Mouse (Mus musculus) forebrain, embryonic 12.5 days (tissue): ENCODE data around the gene Cxadr. TPM values are rescaled to one million over a fixed set of nuclear protein-coding genes. Genes with fewer than 3 reads are reported as not detected.

Experiments
- ATAC-seq: fragments of 200-750 bp; cut with Nextera tagmentation; 2 replicates; pipeline ENCODE4 v1.8.0; 2017; ENCODE audit warnings: moderate TSS enrichment; ENCODE audit not compliant: low FRiP score
- H3K27ac ChIP-seq: fragments of 300-500 bp; sonication (generic); 2 replicates; pipeline ENCODE4 v1.5.1; 2016; ENCODE audit warnings: mild to moderate bottlenecking
- H3K27me3 ChIP-seq: fragments of 300-500 bp; sonication (generic); 2 replicates; pipeline ENCODE4 v1.6.1; 2016; ENCODE audit warnings: mild to moderate bottlenecking
- H3K36me3 ChIP-seq: fragments of 300-500 bp; sonication (generic); replicated peaks from 2 replicates; pipeline ENCODE4 v1.6.1; 2016; ENCODE audit warnings: mild to moderate bottlenecking
- H3K4me1 ChIP-seq: fragments of 300-500 bp; sonication (generic); 2 replicates; pipeline ENCODE4 v1.6.1; 2016
- H3K4me2 ChIP-seq: fragments of 300-500 bp; sonication (generic); 2 replicates; pipeline ENCODE4 v1.6.1; 2016; ENCODE audit warnings: mild to moderate bottlenecking, moderate library complexity
- H3K4me3 ChIP-seq: fragments of 300-500 bp; sonication (generic); replicated peaks from 2 replicates; pipeline ENCODE4 v1.5.1; 2016; ENCODE audit warnings: mild to moderate bottlenecking
- H3K9ac ChIP-seq: fragments of 300-500 bp; sonication (generic); 2 replicates; pipeline ENCODE4 v1.6.1; 2016; ENCODE audit warnings: mild to moderate bottlenecking
- H3K9me3 ChIP-seq: fragments of 300-500 bp; sonication (generic); 2 replicates; pipeline ENCODE4 v1.6.1; 2016
- WGBS: fragments of 180-500 bp; shearing (Covaris S2); methylation state at CpG from one replicate; pipeline ENCODE4 v1.1.7; 2016; 5-methylcytosine and 5-hydroxymethylcytosine counted together
- polyA plus RNA-seq: library from polyadenylated mRNA; unstranded; fragments of >200 nt; fragmentation: Nextera tagmentation; extraction: Ambion mirVana; gene quantifications from 2 replicates; pipeline ENCODE4 v1.2.1, GENCODE M21; 2016

Gene Cxadr
- polyA plus RNA-seq, 1 experiment from 2014 or later = 108 TPM

DNA sequence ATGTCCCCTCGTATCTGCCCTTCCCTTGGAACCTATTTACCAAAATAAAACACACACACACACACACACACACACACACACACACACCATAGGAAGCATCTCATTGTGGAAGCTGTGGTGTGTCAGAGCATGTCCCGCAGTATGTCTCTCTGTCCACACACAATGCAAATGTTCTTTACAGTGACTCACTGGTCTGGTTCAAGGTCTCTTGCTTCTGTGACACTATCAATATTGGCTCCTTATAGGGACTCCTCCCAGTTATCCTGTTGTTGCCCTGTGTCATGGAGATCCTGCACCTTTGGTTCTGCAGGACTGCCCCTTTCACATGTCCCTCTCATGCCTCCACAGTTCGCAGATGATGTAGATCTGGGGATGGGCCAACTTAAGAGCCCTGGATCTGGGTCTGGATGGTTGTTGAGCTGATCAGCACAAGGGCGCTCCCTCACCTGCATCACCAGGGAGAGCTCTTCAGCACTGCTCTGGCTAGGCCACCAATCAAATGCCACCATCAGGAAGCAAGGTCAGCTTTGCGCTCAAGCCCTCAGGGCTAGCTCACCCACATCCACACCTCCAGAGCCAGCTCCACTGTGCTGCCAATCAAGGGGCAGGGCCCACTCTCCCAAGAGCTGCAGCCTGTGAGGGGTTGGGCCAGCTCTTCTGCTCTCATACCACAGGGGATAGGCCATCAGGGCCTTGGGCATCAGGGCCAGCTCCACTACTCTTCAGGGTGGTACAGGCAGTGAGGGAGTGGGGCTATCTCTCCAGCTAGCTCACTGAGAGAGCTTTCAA lies 21.0 kb upstream of the Cxadr start:
- Histone ChIP-seq H3K36me3 (no peaks in the 10 kb centered on the region), H3K27me3 (no peaks in the 10 kb centered on the region), H3K9me3 (no peaks in the 10 kb centered on the region), H3K4me2 (no peak overlapping the region), H3K27ac (no peak overlapping the region), H3K4me3 (no peak overlapping the region), H3K4me1 (no peaks in the 10 kb centered on the region), H3K9ac (no peak overlapping the region)
- WGBS = 81% methylated on average over 5 of the region's 5 CpGs
- no peak for ATAC-seq

DNA sequence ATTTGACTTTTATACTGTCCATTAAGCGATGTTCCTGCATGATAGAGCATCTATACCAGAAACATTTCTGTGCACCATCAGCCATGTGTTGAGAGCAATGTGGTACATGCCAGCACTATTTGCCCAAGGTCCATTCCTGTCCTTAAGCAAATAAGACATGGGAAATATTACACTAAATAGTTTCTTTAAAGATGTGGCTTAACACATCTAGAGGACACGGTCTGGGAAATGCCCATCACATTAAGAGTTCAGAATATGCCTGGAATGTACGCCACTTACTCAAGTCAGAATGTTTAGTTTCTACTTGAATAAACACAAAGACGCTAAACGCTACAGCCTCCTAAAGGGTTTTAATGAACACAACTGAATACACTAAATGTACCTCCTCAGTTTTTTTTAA lies 18.1 kb upstream of the Cxadr start:
- Histone ChIP-seq H3K4me3 (no peak overlapping the region), H3K9me3 (no peaks in the 10 kb centered on the region), H3K9ac (no peak overlapping the region), H3K27ac (no peak overlapping the region), H3K4me1 (no peaks in the 10 kb centered on the region), H3K27me3 (no peaks in the 10 kb centered on the region), H3K36me3 (no peaks in the 10 kb centered on the region), H3K4me2 (no peak overlapping the region)
- 73% methylated on average over 5 of the region's 5 CpGs for WGBS
- ATAC-seq = no peak

DNA sequence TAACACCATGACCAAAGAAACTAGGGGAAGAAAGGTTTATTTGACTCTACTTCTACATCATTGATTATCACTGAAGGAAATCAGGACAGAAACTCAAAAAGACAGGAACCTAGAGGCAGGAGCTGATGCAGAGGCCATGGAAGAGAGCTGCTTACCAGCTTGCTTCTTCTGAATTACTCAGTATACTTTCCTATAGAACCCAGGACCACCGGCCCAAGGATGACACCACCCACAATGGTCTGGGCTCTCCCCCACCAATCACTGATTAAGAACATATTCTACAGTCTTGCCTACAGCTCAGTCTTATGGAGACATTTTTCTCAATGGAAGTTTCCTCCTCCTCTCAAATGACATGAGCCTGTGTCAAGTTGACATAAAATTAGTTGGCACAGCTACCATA lies 7.2 kb upstream of the Cxadr start:
- Histone ChIP-seq H3K9me3 (no peaks in the 10 kb centered on the region), H3K36me3 (no peaks in the 10 kb centered on the region), H3K9ac (no peak overlapping the region), H3K27ac (no peak overlapping the region), H3K4me2 (no peak overlapping the region), H3K4me1 (no peaks in the 10 kb centered on the region), H3K27me3 (no peaks in the 10 kb centered on the region), H3K4me3 (no peak overlapping the region)
- ATAC-seq = no peak
- WGBS = 81% methylated on average over 1 of the region's 1 CpGs

DNA sequence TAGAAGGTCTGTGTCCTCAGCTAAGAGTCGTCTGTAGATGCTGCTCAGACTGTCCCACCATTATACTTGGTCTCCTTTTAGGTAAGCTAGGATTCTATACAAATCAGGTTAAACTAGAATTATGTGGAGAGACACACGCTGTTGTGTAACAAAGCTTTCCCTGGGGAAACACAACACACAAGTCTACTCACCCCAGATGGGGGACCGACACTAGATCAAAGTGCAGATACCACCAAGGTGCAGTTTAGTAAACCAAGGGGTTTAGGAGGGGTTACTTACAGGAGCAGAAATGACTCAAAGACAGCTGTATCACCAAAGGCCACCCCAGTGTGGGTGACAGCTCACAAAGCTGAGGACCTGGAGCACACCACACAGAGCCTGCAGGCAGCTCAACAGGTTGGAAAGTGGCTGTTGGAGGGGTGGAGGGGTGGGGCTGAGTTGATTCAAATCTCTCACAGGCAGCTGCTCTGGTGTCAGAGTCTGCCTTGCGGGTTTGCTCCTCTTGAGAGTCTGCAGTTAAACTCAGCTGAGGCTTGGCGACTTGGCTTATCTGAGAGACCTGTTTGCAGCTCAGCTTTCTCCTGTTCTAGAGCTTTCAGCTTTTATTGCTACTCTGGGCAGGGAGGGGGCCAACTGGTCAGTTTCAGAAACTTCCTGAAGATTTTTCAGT lies 6.5 kb upstream of the Cxadr start:
- WGBS = 56% methylated on average over 5 of the region's 5 CpGs
- Histone ChIP-seq H3K4me3 (no peak overlapping the region), H3K9me3 (no peaks in the 10 kb centered on the region), H3K4me2 (no peak overlapping the region), H3K27me3 (no peaks in the 10 kb centered on the region), H3K36me3 (no peaks in the 10 kb centered on the region), H3K4me1 (no peaks in the 10 kb centered on the region), H3K9ac (no peak overlapping the region), H3K27ac (no peak overlapping the region)
- ATAC-seq = no peak

DNA sequence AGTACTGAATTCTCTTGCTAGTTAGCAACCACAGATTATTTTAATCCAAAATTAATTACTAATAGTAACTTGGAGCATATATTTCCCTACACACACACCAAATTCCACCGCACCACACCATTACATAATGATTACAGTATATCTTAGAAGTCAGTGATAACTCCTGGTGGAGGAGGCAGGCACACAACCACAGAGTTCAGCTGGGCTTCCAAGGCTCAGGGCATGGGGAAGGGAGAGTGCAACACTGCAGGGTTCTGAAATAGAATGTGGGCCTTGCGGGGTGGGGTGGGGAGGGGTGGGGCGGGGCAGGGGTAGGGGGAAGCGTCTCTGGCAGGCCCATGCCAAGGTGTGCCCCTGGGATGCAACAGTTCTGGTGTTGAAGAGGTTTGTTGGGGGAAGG lies 5.7 kb upstream of the Cxadr start:
- Histone ChIP-seq H3K27ac (no peak overlapping the region), H3K9me3 (no peaks in the 10 kb centered on the region), H3K4me2 (no peak overlapping the region), H3K4me1 (peaks cover under 1% of the 10 kb centered on the region; the same call in 1 of the 2 replicates), H3K27me3 (no peaks in the 10 kb centered on the region), H3K4me3 (no peak overlapping the region), H3K9ac (no peak overlapping the region), H3K36me3 (no peaks in the 10 kb centered on the region)
- ATAC-seq = no peak
- 48% methylated on average over 4 of the region's 4 CpGs for WGBS

GRCm38 (mm10) chr16:78296114-78296513 lies 5.2 kb upstream of the Cxadr start:
- Histone ChIP-seq H3K4me1 (peaks cover 6% of the 10 kb centered on the region), H3K9me3 (no peaks in the 10 kb centered on the region), H3K27me3 (no peaks in the 10 kb centered on the region), H3K4me2 (no peak overlapping the region), H3K4me3 (no peak overlapping the region), H3K36me3 (no peaks in the 10 kb centered on the region), H3K27ac (no peak overlapping the region), H3K9ac (no peak overlapping the region)
- WGBS = 77% methylated on average over 9 of the region's 9 CpGs
- ATAC-seq = no peak

GRCm38 (mm10) chr16:78301831-78302677 lies 765 bp downstream of the Cxadr start:
- H3K27me3 ChIP-seq = no peaks in the 10 kb centered on the region
- H3K4me3 ChIP-seq = peak overlapping the region; percentile 92
- H3K4me1 ChIP-seq = peaks cover 32% of the 10 kb centered on the region
- H3K36me3 ChIP-seq = peaks cover 8% of the 10 kb centered on the region; the same call in 1 of the 2 replicates
- H3K9me3 ChIP-seq = no peaks in the 10 kb centered on the region
- peak overlapping the region; percentile 92 for H3K9ac ChIP-seq
- peak overlapping the region; percentile 92 for H3K27ac ChIP-seq
- WGBS = under 1% methylated on average over 65 of the region's 65 CpGs
- peak overlapping the region; percentile 79 for H3K4me2 ChIP-seq
- ATAC-seq = peak; percentile 67

DNA sequence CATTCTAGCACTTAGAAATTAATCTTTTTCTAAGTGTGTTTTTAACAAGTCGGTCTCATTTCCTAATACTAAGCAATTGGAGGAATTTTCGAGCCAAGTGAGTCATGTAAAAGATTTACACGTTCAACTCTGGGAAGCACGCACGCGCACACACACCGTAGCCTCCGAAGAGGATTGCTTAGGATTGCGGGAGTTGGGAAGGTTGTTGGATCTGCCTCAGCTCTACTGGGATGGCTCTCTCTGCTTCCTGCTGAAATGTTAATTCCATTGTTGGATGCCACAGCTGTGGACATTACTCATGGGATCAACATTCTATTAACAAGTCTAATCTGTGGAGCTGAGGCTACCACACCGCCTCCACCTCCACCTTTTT lies 1.4 kb downstream of the Cxadr start:
- peak overlapping the region; percentile 92; the same call in 1 of the 2 replicates for H3K9ac ChIP-seq
- peaks cover 8% of the 10 kb centered on the region; the same call in 1 of the 2 replicates for H3K36me3 ChIP-seq
- peak overlapping the region; percentile 92 for H3K4me3 ChIP-seq
- H3K27ac ChIP-seq = no peak overlapping the region
- peaks cover 32% of the 10 kb centered on the region for H3K4me1 ChIP-seq
- 3% methylated on average over 10 of the region's 10 CpGs for WGBS
- ATAC-seq = no peak
- no peaks in the 10 kb centered on the region for H3K9me3 ChIP-seq
- H3K4me2 ChIP-seq = peak overlapping the region; percentile 79
- H3K27me3 ChIP-seq = no peaks in the 10 kb centered on the region

DNA sequence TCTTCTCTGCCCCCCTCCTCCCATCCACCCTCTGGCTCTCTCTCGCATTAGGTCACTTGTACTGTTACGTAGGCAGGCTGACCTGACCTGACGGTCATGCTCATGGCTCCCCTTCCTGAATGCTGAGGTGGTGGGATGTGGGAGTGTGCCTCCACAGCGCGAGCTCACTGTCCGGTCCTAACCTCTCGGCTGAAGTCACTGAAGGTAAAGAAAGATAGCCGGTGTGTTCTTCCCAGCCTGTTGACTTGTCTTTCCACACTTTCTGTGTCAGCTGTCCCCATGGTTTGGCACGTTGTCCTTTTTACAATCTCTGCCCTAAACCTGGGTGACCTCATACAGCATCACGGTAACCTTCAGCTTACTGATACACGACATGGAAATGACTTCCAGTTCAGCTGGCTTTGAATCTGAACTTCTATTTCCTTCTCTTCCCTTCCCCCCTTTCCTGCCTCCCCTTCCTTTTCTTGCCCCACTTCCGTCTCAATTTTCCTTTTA lies 4.4 kb downstream of the Cxadr start:
- no peaks in the 10 kb centered on the region for H3K9me3 ChIP-seq
- no peaks in the 10 kb centered on the region for H3K27me3 ChIP-seq
- H3K9ac ChIP-seq = no peak overlapping the region
- no peak overlapping the region for H3K4me2 ChIP-seq
- no peak overlapping the region for H3K27ac ChIP-seq
- H3K36me3 ChIP-seq = peaks cover 8% of the 10 kb centered on the region; the same call in 1 of the 2 replicates
- 88% methylated on average over 12 of the region's 12 CpGs for WGBS
- H3K4me1 ChIP-seq = peaks cover 31% of the 10 kb centered on the region
- H3K4me3 ChIP-seq = no peak overlapping the region
- ATAC-seq = no peak

GRCm38 (mm10) chr16:78306606-78307005 lies 5.3 kb downstream of the Cxadr start:
- WGBS = 91% methylated on average over 8 of the region's 8 CpGs
- H3K27me3 ChIP-seq = no peaks in the 10 kb centered on the region
- no peak overlapping the region for H3K4me2 ChIP-seq
- H3K27ac ChIP-seq = no peak overlapping the region
- no peak for ATAC-seq
- H3K4me1 ChIP-seq = peaks cover 25% of the 10 kb centered on the region
- H3K4me3 ChIP-seq = no peak overlapping the region
- no peaks in the 10 kb centered on the region for H3K9me3 ChIP-seq
- no peak overlapping the region for H3K9ac ChIP-seq
- H3K36me3 ChIP-seq = peaks cover 8% of the 10 kb centered on the region; the same call in 1 of the 2 replicates

GRCm38 (mm10) chr16:78307476-78308192 lies 6.3 kb downstream of the Cxadr start:
- 96% methylated on average over 16 of the region's 16 CpGs for WGBS
- H3K4me3 ChIP-seq = no peak overlapping the region
- H3K27me3 ChIP-seq = no peaks in the 10 kb centered on the region
- no peak overlapping the region for H3K4me2 ChIP-seq
- H3K27ac ChIP-seq = no peak overlapping the region
- H3K36me3 ChIP-seq = peaks cover 8% of the 10 kb centered on the region; the same call in 1 of the 2 replicates
- no peaks in the 10 kb centered on the region for H3K9me3 ChIP-seq
- H3K4me1 ChIP-seq = peaks cover 34% of the 10 kb centered on the region
- no peak overlapping the region for H3K9ac ChIP-seq
- no peak for ATAC-seq
